Mouse (Mus musculus) embryonic facial prominence, embryonic 15.5 days (tissue): ENCODE measurements at regions not wholly inside any gene's neighbourhood (a gene's known extent, or its start where the extent isn't known, plus 50 kb on each side); places are given as distances from the start of the nearest gene placed in this dataset.

Experiments
- ATAC-seq: fragments of 200-750 bp; cut with Nextera tagmentation; 2 replicates; pipeline ENCODE4 v1.8.0; 2017; ENCODE audit warnings: low read depth, moderate TSS enrichment; ENCODE audit not compliant: insufficient number of reproducible peaks, low FRiP score, low TSS enrichment
- H3K27ac ChIP-seq: fragments of 300-500 bp; sonication (generic); replicated peaks from 2 replicates; pipeline ENCODE4 v1.5.1; 2015; ENCODE audit warnings: mild to moderate bottlenecking, inconsistent platforms
- H3K27me3 ChIP-seq: fragments of 300-500 bp; sonication (generic); 2 replicates; pipeline ENCODE4 v1.6.1; 2015; ENCODE audit warnings: inconsistent platforms
- H3K36me3 ChIP-seq: fragments of 300-500 bp; sonication (generic); 2 replicates; pipeline ENCODE4 v1.6.1; 2015; ENCODE audit warnings: mild to moderate bottlenecking, inconsistent platforms
- H3K4me1 ChIP-seq: fragments of 300-500 bp; sonication (generic); 2 replicates; pipeline ENCODE4 v1.6.1; 2015; ENCODE audit warnings: inconsistent platforms
- H3K4me2 ChIP-seq: fragments of 300-500 bp; sonication (generic); replicated peaks from 2 replicates; pipeline ENCODE4 v1.6.1; 2015; ENCODE audit warnings: mild to moderate bottlenecking, inconsistent platforms
- H3K4me3 ChIP-seq: fragments of 300-500 bp; sonication (generic); replicated peaks from 2 replicates; pipeline ENCODE4 v1.5.1; 2015; ENCODE audit warnings: mild to moderate bottlenecking, inconsistent platforms
- H3K9ac ChIP-seq: fragments of 300-500 bp; sonication (generic); 2 replicates; pipeline ENCODE4 v1.6.1; 2015; ENCODE audit warnings: inconsistent platforms
- H3K9me3 ChIP-seq: fragments of 300-500 bp; sonication (generic); replicated peaks from 2 replicates; pipeline ENCODE4 v1.6.1; 2016; ENCODE audit warnings: inconsistent platforms
- WGBS: fragments of 180-500 bp; shearing (Covaris S2); methylation state at CpG from one replicate; pipeline ENCODE4 v1.1.7; 2015; 5-methylcytosine and 5-hydroxymethylcytosine counted together

- no peak overlapping the region for H3K27ac ChIP-seq
Measured at GRCm38 (mm10) chr10:45806984-45807827, 229.6 kb downstream of the Hace1 start.

DNA sequence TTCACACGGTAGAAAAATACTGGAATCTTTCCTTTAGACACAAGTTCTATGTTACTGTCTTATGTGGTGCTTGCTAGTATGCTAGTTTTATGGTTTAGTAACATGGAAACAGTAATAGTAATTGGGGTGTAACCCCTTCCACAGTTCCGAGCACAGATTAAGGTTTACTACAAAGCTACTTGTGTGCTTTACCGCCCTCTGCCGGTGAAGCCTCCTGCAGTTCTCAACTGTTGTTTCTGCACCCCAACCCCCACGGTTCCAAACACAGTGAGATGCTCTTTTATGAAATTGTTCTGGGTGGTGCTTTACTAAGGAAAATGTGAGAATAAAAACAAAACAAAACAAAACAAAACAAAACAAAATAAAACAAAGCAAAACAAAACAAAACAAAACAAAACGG is 234.3 kb downstream of the Hace1 start:
- 50% methylated on average over 6 of the region's 6 CpGs for WGBS
- Histone ChIP-seq H3K9me3 (no peaks in the 10 kb centered on the region), H3K4me2 (no peak overlapping the region), H3K36me3 (no peaks in the 10 kb centered on the region), H3K27ac (no peak overlapping the region), H3K9ac (no peak overlapping the region), H3K4me3 (no peak overlapping the region), H3K4me1 (peaks cover 8% of the 10 kb centered on the region), H3K27me3 (0 out of 2 replicates have a peak, but pooled peaks cover 3% of the 10 kb centered on the region)
- ATAC-seq = no peak

More at GRCm38 (mm10) chr10:45806984-45807827, 229.6 kb downstream of the Hace1 start:
- 27% methylated on average over 18 of the region's 18 CpGs for WGBS
- Histone ChIP-seq H3K36me3 (no peaks in the 10 kb centered on the region), H3K4me2 (peak overlapping the region; percentile 35), H3K9ac (no peak overlapping the region), H3K27me3 (0 out of 2 replicates have a peak, but pooled peaks cover 3% of the 10 kb centered on the region), H3K4me3 (no peak overlapping the region), H3K9me3 (no peaks in the 10 kb centered on the region), H3K4me1 (peaks cover 15% of the 10 kb centered on the region)
- ATAC-seq = peak; percentile 74

GRCm38 (mm10) chr10:45813804-45814203 is 236.2 kb downstream of the Hace1 start:
- no peak for ATAC-seq
- Histone ChIP-seq H3K27me3 (0 out of 2 replicates have a peak, but pooled peaks cover 3% of the 10 kb centered on the region), H3K27ac (no peak overlapping the region), H3K9ac (no peak overlapping the region), H3K4me1 (no peaks in the 10 kb centered on the region), H3K9me3 (no peaks in the 10 kb centered on the region), H3K4me3 (no peak overlapping the region), H3K4me2 (no peak overlapping the region), H3K36me3 (no peaks in the 10 kb centered on the region)
- WGBS = 21% methylated on average over 2 of the region's 2 CpGs

DNA sequence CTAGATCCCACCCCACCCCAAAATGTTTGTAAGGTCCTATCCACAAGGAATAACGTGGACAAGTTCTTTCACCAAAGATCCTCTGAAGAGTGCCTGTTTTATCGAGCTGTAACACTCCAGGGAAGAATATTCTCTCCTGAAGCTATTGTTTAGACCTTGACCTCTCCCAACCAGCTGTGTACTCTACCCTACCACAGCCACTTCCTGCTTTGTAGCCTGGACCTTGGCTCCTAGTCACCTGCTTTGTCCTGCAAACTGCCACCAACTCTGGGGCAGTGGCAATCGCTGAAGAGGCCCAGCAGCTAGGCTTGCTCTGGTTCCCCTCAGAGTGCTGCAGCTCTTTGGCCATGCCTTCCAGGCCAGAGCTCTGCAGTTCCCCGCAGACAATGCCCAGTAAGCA is 239.1 kb downstream of the Hace1 start:
- no peaks in the 10 kb centered on the region for H3K36me3 ChIP-seq
- 86% methylated on average over 4 of the region's 4 CpGs for WGBS
- no peak overlapping the region for H3K4me2 ChIP-seq
- H3K27me3 ChIP-seq = no peaks in the 10 kb centered on the region
- H3K9me3 ChIP-seq = no peaks in the 10 kb centered on the region
- H3K4me3 ChIP-seq = no peak overlapping the region
- no peaks in the 10 kb centered on the region for H3K4me1 ChIP-seq
- H3K9ac ChIP-seq = no peak overlapping the region
- H3K27ac ChIP-seq = no peak overlapping the region
- no peak for ATAC-seq

GRCm38 (mm10) chr10:45820986-45821655 is 243.5 kb downstream of the Hace1 start:
- H3K36me3 ChIP-seq = no peaks in the 10 kb centered on the region
- no peak for ATAC-seq
- no peak overlapping the region for H3K4me2 ChIP-seq
- H3K9ac ChIP-seq = no peak overlapping the region
- H3K4me3 ChIP-seq = no peak overlapping the region
- no peaks in the 10 kb centered on the region for H3K4me1 ChIP-seq
- 51% methylated on average over 8 of the region's 8 CpGs for WGBS
- no peaks in the 10 kb centered on the region for H3K27me3 ChIP-seq
- no peak overlapping the region for H3K27ac ChIP-seq
- H3K9me3 ChIP-seq = no peaks in the 10 kb centered on the region

DNA sequence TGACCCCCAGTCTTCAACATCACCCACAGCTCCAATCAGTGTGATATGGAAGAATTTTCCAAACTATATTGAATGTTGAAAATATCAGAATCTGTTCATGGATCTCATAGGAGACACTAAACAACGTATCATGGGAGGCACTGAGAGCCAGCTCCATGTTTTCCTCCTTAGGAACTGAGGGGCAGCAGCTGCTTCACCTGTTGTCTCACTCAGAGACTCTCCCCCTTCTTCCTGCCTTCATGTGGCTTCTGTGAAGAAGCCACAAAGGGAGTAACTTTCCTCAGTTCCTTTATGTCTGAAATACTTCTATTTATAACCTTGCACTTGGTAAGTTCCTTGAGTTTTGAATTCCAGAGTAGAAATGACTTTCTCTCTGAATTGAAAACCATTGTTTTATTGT is 244.6 kb downstream of the Hace1 start:
- WGBS = 84% methylated on average over 1 of the region's 1 CpGs
- no peaks in the 10 kb centered on the region for H3K9me3 ChIP-seq
- no peak overlapping the region for H3K9ac ChIP-seq
- H3K4me2 ChIP-seq = no peak overlapping the region
- no peak overlapping the region for H3K27ac ChIP-seq
- no peaks in the 10 kb centered on the region for H3K27me3 ChIP-seq
- no peak for ATAC-seq
- no peaks in the 10 kb centered on the region for H3K4me1 ChIP-seq
- H3K36me3 ChIP-seq = no peaks in the 10 kb centered on the region
- no peak overlapping the region for H3K4me3 ChIP-seq

- H3K9ac ChIP-seq = no peak overlapping the region
- 85% methylated on average over 2 of the region's 2 CpGs for WGBS
- H3K4me3 ChIP-seq = no peak overlapping the region
- H3K4me2 ChIP-seq = no peak overlapping the region
- H3K4me1 ChIP-seq = no peaks in the 10 kb centered on the region
- no peak overlapping the region for H3K27ac ChIP-seq
- no peaks in the 10 kb centered on the region for H3K36me3 ChIP-seq
- ATAC-seq = no peak
- no peaks in the 10 kb centered on the region for H3K27me3 ChIP-seq
- no peaks in the 10 kb centered on the region for H3K9me3 ChIP-seq
Measured at GRCm38 (mm10) chr10:45823612-45824011, 246.0 kb downstream of the Hace1 start.

GRCm38 (mm10) chr10:45848654-45849053 is 271.0 kb downstream of the Hace1 start:
- Histone ChIP-seq H3K27ac (no peak overlapping the region), H3K9ac (no peak overlapping the region), H3K27me3 (no peaks in the 10 kb centered on the region), H3K4me2 (no peak overlapping the region), H3K4me3 (no peak overlapping the region), H3K9me3 (no peaks in the 10 kb centered on the region), H3K36me3 (no peaks in the 10 kb centered on the region), H3K4me1 (no peaks in the 10 kb centered on the region)
- ATAC-seq = no peak
- 94% methylated on average over 2 of the region's 2 CpGs for WGBS

DNA sequence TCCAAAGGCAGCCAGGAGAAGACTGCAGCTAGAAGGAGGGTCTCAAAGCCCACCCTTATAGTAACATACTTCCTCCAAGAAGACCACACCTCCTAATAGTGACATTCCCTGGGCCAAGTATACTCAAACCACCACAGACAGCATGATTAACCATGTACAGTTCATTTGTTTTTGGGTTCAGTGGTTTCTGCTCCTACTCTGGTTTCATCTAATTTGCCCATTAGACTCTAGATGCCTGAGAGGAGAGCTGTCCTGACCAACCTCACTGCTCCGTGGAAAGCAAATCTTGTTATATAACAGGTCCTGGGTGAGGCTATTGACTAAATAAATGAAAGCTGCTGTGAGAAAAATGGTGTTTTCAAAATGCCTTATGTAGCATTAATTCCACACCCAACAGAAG is 272.2 kb downstream of the Hace1 start:
- Histone ChIP-seq H3K9me3 (no peaks in the 10 kb centered on the region), H3K36me3 (no peaks in the 10 kb centered on the region), H3K4me2 (no peak overlapping the region), H3K4me1 (no peaks in the 10 kb centered on the region), H3K4me3 (no peak overlapping the region), H3K27ac (no peak overlapping the region), H3K9ac (no peak overlapping the region), H3K27me3 (no peaks in the 10 kb centered on the region)
- no peak for ATAC-seq
- WGBS = 74% methylated on average over 1 of the region's 1 CpGs

- 30% methylated on average over 6 of the region's 6 CpGs for WGBS
- Histone ChIP-seq H3K4me2 (no peak overlapping the region), H3K4me1 (no peaks in the 10 kb centered on the region), H3K27ac (no peak overlapping the region), H3K27me3 (no peaks in the 10 kb centered on the region), H3K9me3 (no peaks in the 10 kb centered on the region), H3K9ac (no peak overlapping the region), H3K4me3 (no peak overlapping the region), H3K36me3 (no peaks in the 10 kb centered on the region)
- no peak for ATAC-seq
Measured at GRCm38 (mm10) chr10:45850625-45851024, 273.0 kb downstream of the Hace1 start.

DNA sequence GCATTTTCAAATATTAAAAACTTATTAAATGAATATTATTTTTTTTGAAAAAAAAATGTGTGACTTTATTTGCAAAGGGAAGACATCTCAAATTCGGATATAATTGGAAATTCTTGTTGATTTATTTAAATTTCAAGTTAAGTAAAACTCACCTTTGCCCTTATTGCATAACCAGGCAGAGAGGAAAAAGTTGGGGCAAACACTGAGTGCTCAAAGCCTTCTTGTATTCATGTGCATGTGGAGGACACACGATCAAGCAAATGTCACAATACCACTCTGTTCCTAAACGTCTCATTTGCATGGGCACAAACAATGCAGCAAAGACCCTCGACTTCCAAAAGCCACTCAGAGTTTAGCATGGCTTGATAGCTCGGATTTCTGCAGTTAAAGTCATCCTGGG is 275.1 kb downstream of the Hace1 start:
- Histone ChIP-seq H3K27ac (no peak overlapping the region), H3K4me2 (no peak overlapping the region), H3K4me3 (no peak overlapping the region), H3K27me3 (no peaks in the 10 kb centered on the region), H3K36me3 (no peaks in the 10 kb centered on the region), H3K9me3 (no peaks in the 10 kb centered on the region), H3K4me1 (no peaks in the 10 kb centered on the region), H3K9ac (no peak overlapping the region)
- ATAC-seq = no peak
- 47% methylated on average over 5 of the region's 5 CpGs for WGBS
